ENCODE assay signal across 8 mouse cellular contexts in the genomic region with DNA sequence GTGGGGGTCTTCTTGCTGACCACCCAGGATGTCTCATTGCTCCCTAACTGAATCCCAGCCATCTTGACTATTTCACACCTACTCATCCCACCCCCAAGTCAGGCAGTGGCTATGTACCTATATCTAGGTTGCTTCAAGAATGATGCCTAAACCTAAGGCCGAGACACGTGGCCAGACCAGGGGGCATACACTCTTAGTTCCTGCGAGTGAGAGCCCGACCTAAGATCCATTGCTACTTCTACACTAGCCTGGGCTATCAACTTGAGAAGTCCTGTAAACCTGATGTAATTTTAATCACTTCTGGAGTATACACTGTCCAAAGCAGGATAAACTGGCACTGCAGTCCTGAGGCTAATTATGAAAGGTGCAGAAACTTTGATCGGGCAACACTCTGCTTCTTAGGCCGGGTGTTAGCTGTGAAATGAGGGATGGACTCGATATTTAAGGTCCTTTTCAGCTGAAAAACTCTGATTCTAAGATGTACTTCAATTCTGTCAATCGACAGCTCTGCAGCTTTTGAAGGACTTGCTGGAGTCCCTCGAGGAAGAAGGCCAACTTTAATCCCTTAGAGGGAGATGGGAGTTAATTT. TPM values are rescaled to one million over a fixed set of nuclear protein-coding genes. Genes with fewer than 3 reads are reported as not detected.
DNase-seq lines count a peak whose midpoint lies in the region; ATAC-seq and TF ChIP-seq lines count a peak whose summit lies in the region.

No protein-coding gene starts in this region.

- H3K4me1 ChIP-seq in spleen, adult 2 months (ENCODE audit: control insufficient read depth, insufficient read depth, insufficient read length), result peaks cover 22% of the 10 kb centered on the region; the same call in 1 of the 2 replicates
- H3K4me1 ChIP-seq in hindbrain, embryonic 15.5 days (replicated peaks), result peaks cover 46% of the 10 kb centered on the region

- peak overlapping the region; percentile 97 for H3K9ac ChIP-seq in hindbrain, embryonic 15.5 days

- intact Hi-C loops in gastrocnemius, postnatal 14 days (cut with DNase I; ENCODE audit: low total_unique reads), result no loop called here

- no peaks in the 10 kb centered on the region for H3K27me3 ChIP-seq in spleen, adult 2 months (ENCODE audit: control insufficient read depth, insufficient read depth, low read length)
- H3K27me3 ChIP-seq in hindbrain, embryonic 15.5 days, result no peaks in the 10 kb centered on the region
- no peaks in the 10 kb centered on the region for H3K27me3 ChIP-seq in myocyte (ENCODE audit: control insufficient read depth, insufficient read depth, insufficient read length)

- ATAC-seq in cerebellum, adult (ENCODE audit: insufficient number of reproducible peaks, low FRiP score, low TSS enrichment), result no peak
- no peak for ATAC-seq in hindbrain, embryonic 15.5 days (ENCODE audit: low FRiP score, low read depth)
- ATAC-seq in megakaryocyte progenitor cell, adult 5-6 weeks (replicated peaks; ENCODE audit: poor library complexity), result no peak

- H3K4me3 ChIP-seq in spleen, adult 2 months (ENCODE audit: extremely low read depth, insufficient read depth, insufficient read length), result peak overlapping the region; percentile 100
- H3K4me3 ChIP-seq in hindbrain, embryonic 15.5 days, result peak overlapping the region; percentile 72
- H3K4me3 ChIP-seq in myocyte, result peak overlapping the region; percentile 46

- no peak for TF ChIP-seq POLR2A in spleen, adult 2 months (IDR thresholded peaks at IDR 0.05; ENCODE audit: low read depth, low read length)
- no peak for TF ChIP-seq POLR2A in myocyte (IDR thresholded peaks at IDR 0.05; ENCODE audit: insufficient read length, low read depth)

- DNase-seq in cerebellum, adult 11-12 months, result peak; percentile 52
- DNase-seq in spleen, adult 2 months (ENCODE audit: low read depth in 1 of 2, low spot score in 2 of 2), result no peak
- no peak for DNase-seq in spleen, postnatal 14 days (ENCODE audit: low spot score in 2 of 2)
- no peak for DNase-seq in gastrocnemius, postnatal 14 days

- H3K36me3 ChIP-seq in spleen, adult 2 months (ENCODE audit: control insufficient read depth, insufficient read depth, low read length), result no peaks in the 10 kb centered on the region
- no peaks in the 10 kb centered on the region for H3K36me3 ChIP-seq in hindbrain, embryonic 15.5 days
- no peaks in the 10 kb centered on the region for H3K36me3 ChIP-seq in myocyte (ENCODE audit: control insufficient read depth, insufficient read depth)

- H3K4me2 ChIP-seq in hindbrain, embryonic 15.5 days, result peak overlapping the region; percentile 82
- H3K4me2 ChIP-seq in myocyte (ENCODE audit: low read depth), result peak overlapping the region; percentile 86

- 5% methylated on average over 9 of the region's 9 CpGs for WGBS in spleen, adult 2 months
- 9% methylated on average over 9 of the region's 9 CpGs for WGBS in hindbrain, embryonic 15.5 days

- H3ac ChIP-seq in myocyte (ENCODE audit: control insufficient read depth, insufficient read length), result peak overlapping the region; percentile 86

- TF ChIP-seq CTCF in spleen, adult 2 months (IDR thresholded peaks at IDR 0.05; ENCODE audit: extremely low read depth, insufficient read depth, insufficient read length, insufficient replicate concordance), result no peak

- H3K9me3 ChIP-seq in hindbrain, embryonic 15.5 days, result no peaks in the 10 kb centered on the region

- peaks cover 69% of the 10 kb centered on the region for H3K79me2 ChIP-seq in myocyte (ENCODE audit: control insufficient read depth, insufficient read depth)

- H3K27ac ChIP-seq in spleen, adult 2 months (ENCODE audit: insufficient read depth, low read length), result peak overlapping the region; percentile 100
- H3K27ac ChIP-seq in hindbrain, embryonic 15.5 days (replicated peaks), result peak overlapping the region; percentile 97

TF ChIP-seq in myocyte, 11 proteins besides CTCF, POLR2A, EP300 and RAD21:
- TF ChIP-seq MYOD1 (IDR thresholded peaks at IDR 0.05; ENCODE audit: control insufficient read depth in 1 of 3, insufficient read length in 2 of 3, low read depth in 2 of 3) (no peak), E2F4 (IDR thresholded peaks at IDR 0.05; ENCODE audit: insufficient read depth) (no peak), POLR2AphosphoS2 (IDR thresholded peaks at IDR 0.05; ENCODE audit: insufficient read length, low read depth) (no peak), MAX (IDR thresholded peaks at IDR 0.05; ENCODE audit: low read depth) (no peak), REST (IDR thresholded peaks at IDR 0.05; ENCODE audit: insufficient read depth, insufficient read length) (no peak), TCF3 (IDR thresholded peaks at IDR 0.05; ENCODE audit: insufficient read length, low read depth) (no peak), SRF (IDR thresholded peaks at IDR 0.05; ENCODE audit: control insufficient read depth, insufficient read length, low read depth) (no peak), MYOG (IDR thresholded peaks at IDR 0.05; ENCODE audit: control insufficient read depth in 1 of 3, insufficient read depth in 1 of 3, insufficient read length in 2 of 3, low read depth in 2 of 3) (no peak), TCF12 (IDR thresholded peaks at IDR 0.05; ENCODE audit: insufficient read depth, poor library complexity, severe bottlenecking) (no peak), USF1 (IDR thresholded peaks at IDR 0.05; ENCODE audit: low read depth) (no peak), CEBPB (IDR thresholded peaks at IDR 0.05; ENCODE audit: insufficient read depth, poor library complexity, severe bottlenecking) (no peak)

RNA-seq across cellular contexts. Expression of gene Zbtb25, which starts 1.1 kb away (rescaled TPM):
- 6.9 and 7.5 TPM in 2 replicates for polyA plus RNA-seq in spleen, adult 2 months (2012; rRNA removed)
- polyA plus RNA-seq in hindbrain, embryonic 15.5 days (2015; fragmentation: Nextera tagmentation; extraction: Ambion mirVana), result 13.1 and 14.1 TPM in 2 replicates
- polyA plus RNA-seq in myocyte (2012; fragmentation: generic; extraction: Trizol), result 6.1 TPM
- 1 to 10 TPM; 7.8 to 8.7 TPM for total RNA-seq in gastrocnemius, postnatal 14 days (2021)
- total RNA-seq in megakaryocyte progenitor cell, adult 5-6 weeks (2015), result 31.1 and 39.7 TPM in 2 replicates
- 15.2 and 17.0 TPM in 2 replicates for total RNA-seq in megakaryocyte progenitor cell, adult 5-6 weeks (2017)

RNA-seq across cellular contexts. Expression of gene Zbtb1, which starts 1.8 kb away (rescaled TPM):
- polyA plus RNA-seq in spleen, adult 2 months (2012; rRNA removed), result 2.1 and 2.5 TPM in 2 replicates
- 3.7 and 3.9 TPM in 2 replicates for polyA plus RNA-seq in hindbrain, embryonic 15.5 days (2015; fragmentation: Nextera tagmentation; extraction: Ambion mirVana)
- polyA plus RNA-seq in myocyte (2012; fragmentation: generic; extraction: Trizol), result 1.7 TPM
- total RNA-seq in gastrocnemius, postnatal 14 days (2021), result 1 to 10 TPM; 4.3 to 4.4 TPM
- 14.8 and 17.7 TPM in 2 replicates for total RNA-seq in megakaryocyte progenitor cell, adult 5-6 weeks (2015)
- total RNA-seq in megakaryocyte progenitor cell, adult 5-6 weeks (2017), result 12.7 and 18.0 TPM in 2 replicates

RNA-seq across cellular contexts. Expression of gene Hspa2, which starts 35.7 kb away (rescaled TPM):
- 3.8 and 6.0 TPM in 2 replicates for polyA plus RNA-seq in spleen, adult 2 months (2012; rRNA removed)
- polyA plus RNA-seq in hindbrain, embryonic 15.5 days (2015; fragmentation: Nextera tagmentation; extraction: Ambion mirVana), result 7.3 and 8.7 TPM in 2 replicates
- polyA plus RNA-seq in myocyte (2012; fragmentation: generic; extraction: Trizol), result 13.4 TPM
- 10 to 100 TPM in 1 of 2 experiments, 1 to 10 TPM in 1; 8.7 to 12.7 TPM for total RNA-seq in gastrocnemius, postnatal 14 days (2021)
- total RNA-seq in megakaryocyte progenitor cell, adult 5-6 weeks (2015), result 6.9 and 8.3 TPM in 2 replicates
- total RNA-seq in megakaryocyte progenitor cell, adult 5-6 weeks (2017), result 18.2 and 19.9 TPM in 2 replicates

RNA-seq across cellular contexts. Expression of gene Akap5, which starts 43.6 kb away (rescaled TPM):
- 0.22 and 0.29 TPM in 2 replicates for polyA plus RNA-seq in spleen, adult 2 months (2012; rRNA removed)
- polyA plus RNA-seq in hindbrain, embryonic 15.5 days (2015; fragmentation: Nextera tagmentation; extraction: Ambion mirVana), result 10.7 and 12.4 TPM in 2 replicates
- 0.02 TPM for polyA plus RNA-seq in myocyte (2012; fragmentation: generic; extraction: Trizol)
- total RNA-seq in gastrocnemius, postnatal 14 days (2021), result 1 to 10 TPM; 1.0 to 1.5 TPM
- 0.24 and 0.35 TPM in 2 replicates for total RNA-seq in megakaryocyte progenitor cell, adult 5-6 weeks (2015)
- 0.25 and 0.74 TPM in 2 replicates for total RNA-seq in megakaryocyte progenitor cell, adult 5-6 weeks (2017)

RNA-seq across cellular contexts. Expression of gene Ppp1r36, which starts 49.0 kb away (rescaled TPM):
- not detected in 2 replicates for polyA plus RNA-seq in spleen, adult 2 months (2012; rRNA removed)
- polyA plus RNA-seq in hindbrain, embryonic 15.5 days (2015; fragmentation: Nextera tagmentation; extraction: Ambion mirVana), result 1.6 TPM in 2 replicates
- polyA plus RNA-seq in myocyte (2012; fragmentation: generic; extraction: Trizol), result not detected
- under 1 TPM; 0.31 to 0.51 TPM for total RNA-seq in gastrocnemius, postnatal 14 days (2021)
- 0.39 and 0.72 TPM in 2 replicates for total RNA-seq in megakaryocyte progenitor cell, adult 5-6 weeks (2015)
- 0.24 TPM in 1 of 2 replicates, not detected in the other for total RNA-seq in megakaryocyte progenitor cell, adult 5-6 weeks (2017)

Comparison
In these comparisons a context has a peak if more than half of its experiments do, and no peak if none do; other contexts are left out.
1. H3K4me3 ChIP-seq: peak in every context shown above with its lines; median percentile 100 in spleen, adult 2 months; 72 in hindbrain, embryonic 15.5 days; 46 in myocyte.